Mouse (Mus musculus) layer of hippocampus, postnatal 36 days (tissue): ENCODE results near the gene Trit1. TPM values are rescaled to one million over a fixed set of nuclear protein-coding genes. Genes with fewer than 3 reads are reported as not detected.

Experiments
- total RNA-seq, 2 experiments: library from RNA; stranded (reverse); gene quantifications; 2 replicates each; pipeline ENCODE4 v1.2.3; 2021

The Trit1 gene
- total RNA-seq, 2 experiments from 2014 or later = 23.5 to 26.0 TPM

Other genes starting within 250 kb of the Trit1 start
- gene Ppt1, start 180.4 kb upstream of the Trit1 start, total RNA-seq = 10 to 100 TPM; 81.6 to 82.9 TPM
- 100 to 1,000 TPM; 305 to 314 TPM for gene Cap1, start 130.5 kb upstream of the Trit1 start, total RNA-seq
- 10 to 100 TPM; 34.0 to 52.7 TPM for gene Mfsd2a, start 55.4 kb upstream of the Trit1 start, total RNA-seq
- 10 to 100 TPM; 32.9 to 35.0 TPM for gene Mycl, start 20.9 kb upstream of the Trit1 start, total RNA-seq
- gene Bmp8b, start 88.6 kb downstream of the Trit1 start, total RNA-seq = under 1 TPM in 1 of 2 experiments, not detected in 1; 0.42 TPM
- gene Oxct2b, start 99.7 kb downstream of the Trit1 start, total RNA-seq = not detected
- gene Ppie, start 123.4 kb downstream of the Trit1 start, total RNA-seq = 10 to 100 TPM; 19.6 to 21.4 TPM
- gene Hpcal4, start 166.6 kb downstream of the Trit1 start, total RNA-seq = 100 to 1,000 TPM; 495 to 526 TPM
- gene Nt5c1a, start 184.9 kb downstream of the Trit1 start, total RNA-seq = 10 to 100 TPM; 13.4 to 14.5 TPM
- gene Heyl, start 217.0 kb downstream of the Trit1 start, total RNA-seq = 1 to 10 TPM; 2.3 to 2.9 TPM
- gene Pabpc4, start 245.8 kb downstream of the Trit1 start, total RNA-seq = 10 to 100 TPM; 44.4 to 45.0 TPM